Mouse (Mus musculus): ENCODE data around the gene Parm1. TPM values are rescaled to one million over a fixed set of nuclear protein-coding genes. Genes with fewer than 3 reads are reported as not detected.

Gene Parm1
- polyA plus RNA-seq, 1 experiment from 2014 or later, result 0.31 TPM

DNA sequence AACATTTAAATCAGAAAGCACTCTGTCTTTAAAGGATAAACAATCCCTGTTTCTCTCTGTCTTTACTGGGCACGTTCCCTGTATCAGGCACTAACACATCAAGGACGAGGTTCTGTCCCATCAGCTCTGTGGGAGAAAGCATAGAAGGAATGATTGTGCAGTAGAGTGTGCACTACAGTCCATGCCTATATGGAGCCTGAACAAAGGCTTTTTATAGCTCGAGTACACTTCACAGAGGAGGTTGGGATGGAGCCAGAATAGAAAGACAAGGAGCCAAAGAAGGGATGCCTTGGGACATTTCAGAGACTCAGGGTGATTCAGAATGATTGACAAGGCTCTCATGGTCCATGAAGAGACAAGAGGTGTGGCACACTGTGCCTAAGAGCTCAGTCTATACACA, 68.8 kb downstream of the Parm1 start:
- ATAC-seq (no peak), DNase-seq (no peak)
- H3K27ac ChIP-seq (ENCODE audit: low read depth), result no peak overlapping the region
- WGBS (ENCODE audit: insufficient replicate concordance), result 69% methylated on average over 3 of the region's 3 CpGs
- H3K27me3 ChIP-seq (ENCODE audit: insufficient read depth, low read length), result no peaks in the 10 kb centered on the region
- no peaks in the 10 kb centered on the region for H3K4me1 ChIP-seq (ENCODE audit: insufficient read depth)
- H3K4me2 ChIP-seq (ENCODE audit: low read depth, low read length), result no peak overlapping the region
- TF ChIP-seq CTCF (IDR thresholded peaks at IDR 0.05; ENCODE audit: low read depth) (no peak), EP300 (IDR thresholded peaks at IDR 0.05; ENCODE audit: low read depth) (no peak)
- no peaks in the 10 kb centered on the region for H3K36me3 ChIP-seq (replicated peaks; ENCODE audit: insufficient read depth, low read length)
- no peak overlapping the region for H3K4me3 ChIP-seq (ENCODE audit: low read depth, low read length)
- no peak overlapping the region for H3K9ac ChIP-seq (replicated peaks)
- no peaks in the 10 kb centered on the region for H3K9me3 ChIP-seq (ENCODE audit: low read length)

DNA sequence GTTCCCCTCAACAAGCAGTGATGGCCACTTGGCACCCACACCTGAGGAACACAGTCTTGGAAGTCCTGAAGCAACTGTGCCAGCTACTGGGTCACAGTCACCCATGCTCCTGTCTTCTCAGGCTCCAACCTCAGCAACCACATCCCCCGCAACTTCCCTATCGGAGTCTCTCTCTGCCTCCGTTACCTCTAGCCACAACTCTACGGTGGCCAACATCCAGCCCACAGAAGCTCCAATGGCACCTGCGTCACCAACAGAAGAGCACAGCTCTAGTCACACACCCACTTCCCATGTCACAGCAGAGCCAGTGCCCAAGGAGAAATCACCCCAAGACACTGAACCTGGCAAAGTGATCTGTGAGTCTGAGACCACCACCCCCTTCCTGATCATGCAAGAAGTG, 76.7 kb downstream of the Parm1 start:
- Histone ChIP-seq H3K36me3 (replicated peaks; ENCODE audit: insufficient read depth, low read length) (no peaks in the 10 kb centered on the region), H3K4me3 (ENCODE audit: low read depth, low read length) (no peak overlapping the region), H3K27ac (ENCODE audit: low read depth) (no peak overlapping the region), H3K4me1 (ENCODE audit: insufficient read depth) (no peaks in the 10 kb centered on the region), H3K4me2 (ENCODE audit: low read depth, low read length) (no peak overlapping the region), H3K9me3 (ENCODE audit: low read length) (no peaks in the 10 kb centered on the region), H3K27me3 (ENCODE audit: insufficient read depth, low read length) (no peaks in the 10 kb centered on the region), H3K9ac (replicated peaks) (no peak overlapping the region)
- no peak for ATAC-seq
- 68% methylated on average over 5 of the region's 5 CpGs for WGBS (ENCODE audit: insufficient replicate concordance)
- no peak for DNase-seq
- no peak for TF ChIP-seq EP300 (IDR thresholded peaks at IDR 0.05; ENCODE audit: low read depth)
- TF ChIP-seq CTCF (IDR thresholded peaks at IDR 0.05; ENCODE audit: low read depth), result no peak

DNA sequence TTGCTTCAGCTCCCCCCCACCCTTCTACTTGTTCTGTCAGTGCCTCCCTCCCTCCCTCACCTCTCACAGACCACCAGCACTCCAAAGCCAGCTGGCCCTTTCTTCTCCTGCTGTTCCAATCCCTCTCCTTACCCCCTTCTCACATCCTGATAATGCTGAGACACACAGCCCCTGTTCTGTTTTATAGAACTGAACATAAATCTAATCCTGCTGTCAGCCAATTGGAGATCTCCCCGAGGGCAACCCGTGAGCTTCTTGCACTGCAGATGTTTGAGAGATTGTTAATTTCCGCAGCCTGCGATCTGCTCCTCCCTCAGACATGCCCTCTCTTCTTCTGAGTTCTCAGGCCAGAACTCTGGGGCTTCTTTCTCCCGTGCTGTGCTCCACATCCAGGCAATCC, 79.8 kb downstream of the Parm1 start:
- Histone ChIP-seq H3K4me2 (ENCODE audit: low read depth, low read length) (no peak overlapping the region), H3K27me3 (ENCODE audit: insufficient read depth, low read length) (no peaks in the 10 kb centered on the region), H3K4me3 (ENCODE audit: low read depth, low read length) (no peak overlapping the region), H3K36me3 (replicated peaks; ENCODE audit: insufficient read depth, low read length) (no peaks in the 10 kb centered on the region), H3K9ac (replicated peaks) (no peak overlapping the region), H3K27ac (ENCODE audit: low read depth) (no peak overlapping the region), H3K9me3 (ENCODE audit: low read length) (no peaks in the 10 kb centered on the region), H3K4me1 (ENCODE audit: insufficient read depth) (no peaks in the 10 kb centered on the region)
- no peak for TF ChIP-seq EP300 (IDR thresholded peaks at IDR 0.05; ENCODE audit: low read depth)
- TF ChIP-seq CTCF (IDR thresholded peaks at IDR 0.05; ENCODE audit: low read depth), result no peak
- DNase-seq, result no peak
- ATAC-seq, result no peak
- 65% methylated on average over 5 of the region's 5 CpGs for WGBS (ENCODE audit: insufficient replicate concordance)

DNA sequence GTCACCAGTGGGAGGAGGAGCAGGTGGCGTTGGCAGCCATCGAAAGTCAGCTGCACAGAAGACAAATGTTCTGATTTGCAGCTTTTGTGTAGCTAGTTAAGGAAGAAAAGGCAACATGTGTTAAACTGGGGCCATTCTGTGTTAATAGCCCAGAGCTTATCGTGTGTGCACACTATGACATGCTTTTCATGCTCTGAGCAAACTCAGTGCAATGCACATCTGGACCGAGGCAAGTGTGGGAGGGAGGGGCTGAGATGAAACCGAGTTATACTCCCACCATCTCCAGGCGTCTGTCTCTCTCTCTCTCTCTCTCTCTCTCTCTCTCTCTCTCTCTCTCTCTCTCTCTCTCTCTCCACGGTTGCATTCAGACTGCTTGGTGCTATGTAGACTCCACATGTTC, 82.4 kb downstream of the Parm1 start:
- H3K4me3 ChIP-seq (ENCODE audit: low read depth, low read length), result no peak overlapping the region
- no peaks in the 10 kb centered on the region for H3K4me1 ChIP-seq (ENCODE audit: insufficient read depth)
- TF ChIP-seq EP300 (IDR thresholded peaks at IDR 0.05; ENCODE audit: low read depth) (no peak), CTCF (IDR thresholded peaks at IDR 0.05; ENCODE audit: low read depth) (no peak)
- H3K9ac ChIP-seq (replicated peaks), result no peak overlapping the region
- no peaks in the 10 kb centered on the region for H3K27me3 ChIP-seq (ENCODE audit: insufficient read depth, low read length)
- H3K9me3 ChIP-seq (ENCODE audit: low read length), result no peaks in the 10 kb centered on the region
- H3K27ac ChIP-seq (ENCODE audit: low read depth), result no peak overlapping the region
- H3K4me2 ChIP-seq (ENCODE audit: low read depth, low read length), result no peak overlapping the region
- no peaks in the 10 kb centered on the region for H3K36me3 ChIP-seq (replicated peaks; ENCODE audit: insufficient read depth, low read length)
- DNase-seq, result no peak
- WGBS (ENCODE audit: insufficient replicate concordance), result 68% methylated on average over 7 of the region's 7 CpGs
- no peak for ATAC-seq

DNA sequence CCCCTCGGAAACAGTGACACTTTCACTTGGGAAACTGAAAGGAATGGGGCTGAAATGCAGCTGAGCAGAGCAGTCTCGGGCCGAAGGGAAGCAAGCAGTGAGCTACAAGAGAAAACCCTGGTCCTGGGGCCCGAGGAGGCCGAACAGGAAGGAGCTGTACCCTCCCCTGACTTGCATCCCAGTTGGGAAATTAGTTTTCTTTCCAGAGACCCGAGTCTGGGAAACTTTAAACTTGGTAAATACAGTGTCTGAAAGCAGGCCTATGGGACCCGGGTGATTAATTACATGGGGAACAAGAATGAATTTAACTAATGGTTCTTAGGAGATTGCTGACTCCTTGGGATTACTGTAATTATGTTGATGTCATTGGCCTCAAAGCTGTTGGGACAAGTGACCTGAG, 85.9 kb downstream of the Parm1 start:
- 62% methylated on average over 7 of the region's 7 CpGs for WGBS (ENCODE audit: insufficient replicate concordance)
- H3K4me2 ChIP-seq (ENCODE audit: low read depth, low read length), result no peak overlapping the region
- TF ChIP-seq CTCF (IDR thresholded peaks at IDR 0.05; ENCODE audit: low read depth) (no peak), EP300 (IDR thresholded peaks at IDR 0.05; ENCODE audit: low read depth) (no peak)
- H3K9ac ChIP-seq (replicated peaks), result no peak overlapping the region
- ATAC-seq (no peak), DNase-seq (no peak)
- no peak overlapping the region for H3K27ac ChIP-seq (ENCODE audit: low read depth)
- no peaks in the 10 kb centered on the region for H3K36me3 ChIP-seq (replicated peaks; ENCODE audit: insufficient read depth, low read length)
- no peaks in the 10 kb centered on the region for H3K4me1 ChIP-seq (ENCODE audit: insufficient read depth)
- no peaks in the 10 kb centered on the region for H3K27me3 ChIP-seq (ENCODE audit: insufficient read depth, low read length)
- H3K4me3 ChIP-seq (ENCODE audit: low read depth, low read length), result no peak overlapping the region
- H3K9me3 ChIP-seq (ENCODE audit: low read length), result no peaks in the 10 kb centered on the region

DNA sequence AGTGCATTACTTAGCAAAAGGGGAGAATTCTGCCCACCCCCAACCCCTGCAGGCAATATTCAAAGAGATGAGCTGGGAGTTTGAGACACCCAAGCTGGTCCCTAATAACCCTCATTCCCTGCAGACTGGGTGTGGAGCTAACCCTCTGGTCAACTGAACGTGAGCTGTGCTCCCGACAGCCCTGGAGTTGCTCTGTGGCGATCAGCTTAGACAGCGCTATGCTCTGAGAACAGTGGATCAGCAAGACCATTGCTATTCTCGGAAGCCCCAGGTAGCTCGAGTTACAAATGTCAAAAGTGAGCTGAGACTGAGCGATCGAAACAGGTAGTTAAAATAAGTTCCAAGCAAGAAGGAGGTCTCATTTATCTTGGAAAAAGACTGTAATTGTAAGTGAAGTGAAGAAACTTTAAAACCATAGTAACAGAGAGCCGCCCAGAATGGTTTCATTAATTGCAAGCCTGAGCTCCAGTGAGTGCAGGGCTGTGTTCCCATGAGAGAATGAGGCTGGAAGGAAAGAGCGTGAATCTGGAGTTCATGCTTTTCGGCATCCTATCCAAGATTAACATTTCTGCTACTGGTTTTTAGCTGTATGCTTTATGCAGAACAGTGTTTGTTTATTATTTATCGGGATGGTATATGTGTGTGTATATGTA, 86.5 kb downstream of the Parm1 start:
- TF ChIP-seq EP300 (IDR thresholded peaks at IDR 0.05; ENCODE audit: low read depth), result no peak
- no peak for TF ChIP-seq CTCF (IDR thresholded peaks at IDR 0.05; ENCODE audit: low read depth)
- H3K27me3 ChIP-seq (ENCODE audit: insufficient read depth, low read length), result no peaks in the 10 kb centered on the region

DNA sequence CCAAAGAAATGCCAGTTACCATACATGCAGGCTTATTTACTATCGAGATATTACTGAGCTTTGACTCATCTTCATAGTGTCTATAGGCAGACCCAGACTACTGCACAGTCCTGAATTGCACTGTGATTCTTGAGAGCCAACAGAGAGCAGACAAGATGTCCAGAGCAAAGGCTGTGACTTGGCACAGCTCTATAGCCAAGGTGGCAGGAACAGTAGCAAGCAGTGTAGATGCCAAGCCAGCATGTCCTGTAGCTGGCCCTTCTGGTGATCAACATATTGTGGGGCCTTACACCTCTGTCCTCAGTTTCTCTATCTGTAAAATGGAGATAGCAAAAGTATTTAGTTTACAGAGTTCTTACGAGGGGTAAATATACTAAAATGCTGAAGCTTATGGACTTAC, 89.8 kb downstream of the Parm1 start:
- TF ChIP-seq CTCF (IDR thresholded peaks at IDR 0.05; ENCODE audit: low read depth) (no peak), EP300 (IDR thresholded peaks at IDR 0.05; ENCODE audit: low read depth) (no peak)
- WGBS (ENCODE audit: insufficient replicate concordance), result 79% methylated on average over 2 of the region's 2 CpGs
- no peak overlapping the region for H3K9ac ChIP-seq (replicated peaks)
- no peaks in the 10 kb centered on the region for H3K36me3 ChIP-seq (replicated peaks; ENCODE audit: insufficient read depth, low read length)
- no peaks in the 10 kb centered on the region for H3K27me3 ChIP-seq (ENCODE audit: insufficient read depth, low read length)
- ATAC-seq (no peak), DNase-seq (no peak)
- no peak overlapping the region for H3K4me3 ChIP-seq (ENCODE audit: low read depth, low read length)
- H3K4me2 ChIP-seq (ENCODE audit: low read depth, low read length), result no peak overlapping the region
- H3K9me3 ChIP-seq (ENCODE audit: low read length), result no peaks in the 10 kb centered on the region
- peaks cover 4% of the 10 kb centered on the region for H3K4me1 ChIP-seq (ENCODE audit: insufficient read depth)
- H3K27ac ChIP-seq (ENCODE audit: low read depth), result no peak overlapping the region

More for the DNA sequence above, 86.5 kb downstream of the Parm1 start:
- Histone ChIP-seq H3K9ac (replicated peaks) (no peak overlapping the region), H3K27ac (ENCODE audit: low read depth) (no peak overlapping the region), H3K4me1 (ENCODE audit: insufficient read depth) (no peaks in the 10 kb centered on the region), H3K4me3 (ENCODE audit: low read depth, low read length) (no peak overlapping the region), H3K36me3 (replicated peaks; ENCODE audit: insufficient read depth, low read length) (no peaks in the 10 kb centered on the region), H3K9me3 (ENCODE audit: low read length) (no peaks in the 10 kb centered on the region), H3K4me2 (ENCODE audit: low read depth, low read length) (no peak overlapping the region)
- DNase-seq (no peak), ATAC-seq (no peak)
- 76% methylated on average over 12 of the region's 12 CpGs for WGBS (ENCODE audit: insufficient replicate concordance)

Data from liver, postnatal 0 days (tissue).